Mouse (Mus musculus): ENCODE measurements around the gene Epha4.

The Epha4 gene

GRCm38 (mm10) chr1:77512059-77512407, 2.9 kb downstream of the Epha4 start:
- no peak for DNase-seq

- no peak for DNase-seq
Observed at GRCm38 (mm10) chr1:77511372-77512058, 3.4 kb downstream of the Epha4 start.

- no peak for DNase-seq
Observed at GRCm38 (mm10) chr1:77510623-77511022, 4.3 kb downstream of the Epha4 start.

- no peak for DNase-seq
Observed at GRCm38 (mm10) chr1:77506856-77507200, 8.1 kb downstream of the Epha4 start.

- no peak for DNase-seq
Observed at GRCm38 (mm10) chr1:77506038-77506855, 8.6 kb downstream of the Epha4 start.

- no peak for DNase-seq
Observed at GRCm38 (mm10) chr1:77505263-77505662, 9.6 kb downstream of the Epha4 start.

- no peak for DNase-seq
Observed at GRCm38 (mm10) chr1:77504813-77505212, 10.1 kb downstream of the Epha4 start.

- no peak for DNase-seq
Observed at GRCm38 (mm10) chr1:77503711-77504181, 11.1 kb downstream of the Epha4 start.

- no peak for DNase-seq
Observed at GRCm38 (mm10) chr1:77502554-77503119, 12.3 kb downstream of the Epha4 start.

GRCm38 (mm10) chr1:77501363-77501933, 13.4 kb downstream of the Epha4 start:
- no peak for DNase-seq

GRCm38 (mm10) chr1:77497506-77497905, 17.4 kb downstream of the Epha4 start:
- DNase-seq: no peak

GRCm38 (mm10) chr1:77496468-77497181, 18.3 kb downstream of the Epha4 start:
- no peak for DNase-seq

GRCm38 (mm10) chr1:77495790-77496158, 19.1 kb downstream of the Epha4 start:
- DNase-seq: no peak

GRCm38 (mm10) chr1:77495030-77495789, 19.7 kb downstream of the Epha4 start:
- no peak for DNase-seq

GRCm38 (mm10) chr1:77493841-77494635, 20.9 kb downstream of the Epha4 start:
- DNase-seq: no peak

- no peak for DNase-seq
Observed at GRCm38 (mm10) chr1:77490166-77490565, 24.7 kb downstream of the Epha4 start.

GRCm38 (mm10) chr1:77489387-77489786, 25.5 kb downstream of the Epha4 start:
- no peak for DNase-seq

- no peak for DNase-seq
Observed at GRCm38 (mm10) chr1:77487856-77488462, 26.9 kb downstream of the Epha4 start.

GRCm38 (mm10) chr1:77484766-77485596, 29.9 kb downstream of the Epha4 start:
- no peak for DNase-seq

GRCm38 (mm10) chr1:77475808-77476413, 39.0 kb downstream of the Epha4 start:
- DNase-seq: no peak

Data from lung, postnatal 10 days (tissue).